Mouse (Mus musculus): ENCODE results near the gene Slc9a1.

Slc9a1 gene

GRCm38 (mm10) chr4:133442194-133442593, 72.7 kb downstream of the Slc9a1 start:
- no peak for DNase-seq

GRCm38 (mm10) chr4:133443085-133443484, 73.6 kb downstream of the Slc9a1 start:
- no peak for DNase-seq

DNA sequence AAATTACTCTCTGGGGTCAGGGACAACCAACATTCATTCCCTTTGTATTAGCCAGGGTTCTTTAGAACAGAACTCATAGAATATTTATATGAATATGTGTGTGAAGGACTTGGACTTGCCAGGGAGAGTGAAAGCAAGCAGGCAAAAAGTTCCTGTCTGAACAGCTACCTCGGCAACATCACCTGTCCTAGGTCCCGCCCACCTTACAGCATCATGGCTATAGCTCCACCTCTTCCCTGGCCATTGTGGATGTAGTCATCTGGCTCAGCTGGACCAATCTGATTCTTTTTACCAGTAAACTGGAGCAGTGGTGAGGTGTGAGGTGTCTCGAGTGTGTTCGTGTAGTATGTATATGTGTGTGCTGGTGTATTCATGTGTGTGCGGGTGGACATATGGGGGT, 76.2 kb downstream of the Slc9a1 start:
- DNase-seq, result no peak

- no peak for DNase-seq
Observed at GRCm38 (mm10) chr4:133447366-133447765, 77.9 kb downstream of the Slc9a1 start.

DNA sequence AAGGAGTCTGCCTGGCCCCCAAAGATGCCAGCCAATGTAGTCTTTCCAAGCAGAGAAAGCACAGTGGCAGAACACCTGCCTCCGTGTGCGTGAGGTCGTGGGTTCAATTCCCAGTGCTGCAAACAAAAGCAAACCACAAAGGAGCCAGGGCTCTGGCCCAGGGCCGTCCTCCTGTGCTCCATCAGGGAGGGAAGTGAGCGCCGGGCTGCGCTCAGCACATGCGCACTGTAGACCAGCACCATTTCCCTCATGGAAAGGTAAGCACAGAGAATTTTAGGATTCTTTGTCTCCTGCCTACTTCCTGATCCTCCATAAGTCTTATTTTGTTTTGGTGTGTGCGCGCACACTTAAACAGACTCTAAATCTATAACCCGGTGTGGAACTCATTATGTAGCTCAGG, 78.5 kb downstream of the Slc9a1 start:
- no peak for DNase-seq

GRCm38 (mm10) chr4:133448708-133449388, 79.3 kb downstream of the Slc9a1 start:
- no peak for DNase-seq

DNA sequence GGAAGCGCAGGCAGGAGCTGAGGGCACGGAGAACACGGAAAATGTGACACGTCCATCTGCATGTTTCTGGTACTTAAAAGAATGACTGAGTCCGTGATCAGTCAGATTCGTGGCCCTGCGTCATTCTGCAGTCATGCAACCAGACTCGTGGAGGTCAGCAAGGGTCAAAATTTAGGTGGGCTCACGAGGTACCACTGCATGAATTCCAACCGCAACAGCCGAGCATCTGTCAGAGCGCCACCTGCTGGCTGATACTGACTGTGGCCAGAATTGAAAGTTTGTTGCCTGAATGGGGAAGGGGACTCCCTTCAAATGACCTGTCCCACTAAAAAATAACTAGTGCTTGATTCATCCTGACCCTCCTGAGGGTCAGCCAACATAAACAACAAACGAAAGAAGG, 80.2 kb downstream of the Slc9a1 start:
- peak; percentile 57 for DNase-seq

DNA sequence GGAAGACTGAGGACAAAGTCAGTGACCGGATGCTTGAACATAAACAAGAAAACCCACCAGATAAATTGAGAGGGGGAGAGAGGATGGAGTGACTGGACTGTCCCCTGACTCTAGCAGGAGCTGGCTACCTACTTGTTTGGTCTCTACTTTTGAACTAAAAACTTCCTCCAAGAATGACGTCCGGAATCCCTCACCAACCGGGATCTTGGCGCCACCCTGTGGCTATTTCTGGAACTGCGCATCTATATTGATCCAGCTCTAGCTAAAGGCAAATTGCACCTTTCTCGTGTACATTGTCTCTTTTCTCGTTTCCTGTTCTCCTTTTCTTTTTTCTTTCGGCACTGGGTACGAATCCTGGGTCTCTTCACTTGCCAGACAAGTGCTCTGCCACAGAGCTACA, 82.0 kb downstream of the Slc9a1 start:
- DNase-seq, result peak; percentile 91

- DNase-seq, result no peak
Observed at GRCm38 (mm10) chr4:133452433-133452832, 82.9 kb downstream of the Slc9a1 start.

GRCm38 (mm10) chr4:133458044-133458443, 88.5 kb downstream of the Slc9a1 start:
- DNase-seq, result no peak

DNA sequence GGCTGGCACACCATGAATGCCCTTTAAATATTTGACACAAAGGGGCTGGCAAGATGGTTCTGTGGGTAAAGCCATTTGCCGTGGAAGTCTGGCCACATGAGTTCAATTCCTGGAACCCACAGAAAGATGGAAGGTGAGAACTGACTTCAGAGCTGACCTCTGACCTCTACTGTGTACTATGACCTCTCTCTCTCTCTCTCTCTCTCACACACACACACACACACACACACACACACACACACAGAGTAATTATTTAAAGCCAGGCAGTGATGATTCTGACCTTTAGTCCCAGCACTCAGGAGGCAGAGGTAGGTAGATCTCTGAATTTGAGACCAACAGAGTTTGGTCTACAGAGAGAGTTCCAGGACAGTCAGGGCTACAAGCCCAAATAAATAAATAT, 90.5 kb downstream of the Slc9a1 start:
- DNase-seq, result no peak

DNA sequence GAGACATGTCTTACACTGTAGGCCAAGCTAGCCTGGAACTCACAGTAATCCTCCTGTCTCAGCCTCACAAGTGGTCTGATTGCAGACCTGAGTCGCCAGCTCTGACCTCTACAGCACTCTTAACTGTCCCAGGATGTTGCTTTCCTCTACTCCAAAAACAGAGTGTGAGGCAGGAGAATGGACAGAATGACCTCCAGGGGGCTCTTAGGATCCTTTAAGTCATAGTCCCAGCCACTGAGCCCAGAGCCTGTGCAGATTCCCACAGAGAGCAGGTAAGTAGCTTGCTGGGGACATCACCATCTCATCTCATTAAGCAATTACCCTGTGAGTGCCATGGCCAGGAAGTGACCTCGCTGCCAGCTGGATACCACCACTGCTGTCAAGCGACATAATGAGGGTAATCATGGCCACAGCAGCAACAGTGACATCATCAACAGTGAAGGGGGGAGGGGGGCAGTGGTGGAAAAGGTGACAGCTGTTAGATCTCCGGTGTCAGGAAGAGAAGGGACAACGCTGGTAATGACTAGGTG, 91.4 kb downstream of the Slc9a1 start:
- no peak for DNase-seq

GRCm38 (mm10) chr4:133461362-133461761, 91.9 kb downstream of the Slc9a1 start:
- DNase-seq, result no peak

DNA sequence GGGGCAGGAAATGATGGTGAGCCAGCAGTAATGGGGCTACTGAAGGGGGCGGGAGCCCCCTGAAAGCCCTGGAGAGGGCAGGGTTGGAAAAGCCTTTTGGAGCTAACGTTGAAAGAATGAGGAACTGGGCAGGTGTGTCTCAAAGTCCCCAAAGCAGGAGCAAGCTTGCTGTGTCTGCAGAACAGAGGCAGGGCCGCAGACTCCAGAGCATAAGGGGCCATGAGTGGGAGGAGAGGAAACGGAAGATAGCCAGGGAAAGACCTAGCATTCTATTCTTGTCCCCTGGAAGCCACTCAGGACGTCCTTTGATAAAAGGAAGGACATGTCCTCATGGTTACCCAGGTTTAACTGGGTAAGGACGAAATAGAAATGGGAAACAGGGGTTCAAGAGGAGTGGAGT, 93.7 kb downstream of the Slc9a1 start:
- DNase-seq, result no peak

DNA sequence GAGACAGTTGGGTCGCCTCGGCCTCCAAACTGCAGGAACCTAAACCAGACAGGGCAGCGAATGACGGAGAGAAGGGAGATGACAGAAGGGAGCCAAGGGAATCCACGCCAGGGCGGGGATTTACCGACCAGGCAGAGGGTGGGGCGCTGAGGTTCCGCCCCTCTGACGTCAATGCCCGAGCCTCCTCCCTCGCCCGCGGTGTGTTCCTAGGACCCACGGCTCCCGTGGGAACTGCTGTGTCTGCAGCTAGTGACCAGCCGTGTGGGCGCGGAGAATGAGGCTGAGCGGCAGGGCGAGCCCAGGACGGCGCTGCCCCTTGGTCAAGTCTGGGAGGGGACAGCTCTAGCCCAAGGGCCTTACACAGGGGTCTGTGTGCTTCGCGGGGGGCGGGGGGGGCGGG, 98.6 kb downstream of the Slc9a1 start:
- DNase-seq, result peak; percentile 70

DNA sequence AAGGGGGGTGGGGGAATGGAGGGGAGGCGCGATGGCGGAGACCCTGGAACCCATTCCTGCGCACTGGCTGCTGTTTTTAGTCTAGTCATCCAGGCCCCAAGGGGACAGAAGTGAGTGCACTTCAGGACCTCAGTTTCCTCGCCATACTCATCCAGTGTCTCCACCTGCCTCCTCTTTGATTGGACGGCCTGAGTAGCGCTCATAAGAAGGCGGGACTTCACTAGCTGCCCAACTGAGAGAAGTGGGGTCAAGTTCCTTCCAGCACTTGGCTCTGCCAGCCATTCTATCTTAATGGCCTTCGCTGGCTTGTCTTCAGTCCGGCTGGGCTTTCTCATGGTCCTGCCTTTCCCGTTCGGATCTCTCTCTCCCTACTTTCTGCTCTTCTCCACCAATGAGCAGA, 99.6 kb downstream of the Slc9a1 start:
- DNase-seq, result no peak

- DNase-seq, result no peak
Observed at GRCm38 (mm10) chr4:133471135-133471821, 101.8 kb downstream of the Slc9a1 start.
